Mouse (Mus musculus) liver, adult 2 months (tissue): Measurements from ENCODE around the gene Ube2k. TPM values are rescaled to one million over a fixed set of nuclear protein-coding genes. Genes with fewer than 3 reads are reported as not detected.

Experiments used
- DNase-seq: peaks from one replicate; pipeline ENCODE4 v3.0.0-alpha.2; 2011; ENCODE audit warnings: low read depth, low spot score; ENCODE audit errors: extremely low read depth
- H3K27ac ChIP-seq: fragments of 200-500 bp; replicated peaks from 2 replicates; pipeline ENCODE4 v1.5.1; 2012; ENCODE audit warnings: low read depth, mild to moderate bottlenecking, control low read depth, inconsistent platforms, low read length; ENCODE audit not compliant: insufficient read depth
- H3K27me3 ChIP-seq: fragments of 200-500 bp; 2 replicates; pipeline ENCODE4 v1.6.1; 2012; ENCODE audit warnings: mild to moderate bottlenecking, moderate library complexity, low read length, inconsistent platforms; ENCODE audit not compliant: control insufficient read depth, insufficient read depth
- H3K36me3 ChIP-seq: fragments of 200-500 bp; 2 replicates; pipeline ENCODE4 v1.6.1; 2012; ENCODE audit warnings: low read length, inconsistent platforms; ENCODE audit not compliant: control insufficient read depth, insufficient read depth
- H3K4me1 ChIP-seq: fragments of 200-500 bp; 2 replicates; pipeline ENCODE4 v1.6.1; 2011; ENCODE audit warnings: low read length; ENCODE audit not compliant: control insufficient read depth, insufficient read depth
- H3K4me3 ChIP-seq: fragments of 200-500 bp; 2 replicates; pipeline ENCODE4 v1.5.1; 2011; ENCODE audit warnings: low read depth, mild to moderate bottlenecking, control low read depth, low read length, moderate library complexity; ENCODE audit not compliant: insufficient read depth
- H3K79me2 ChIP-seq: fragments of 200-500 bp; 2 replicates; pipeline ENCODE4 v1.6.1; 2012; ENCODE audit warnings: inconsistent platforms, mild to moderate bottlenecking, low read length, moderate library complexity; ENCODE audit not compliant: control insufficient read depth, insufficient read depth
- H3K9ac ChIP-seq: fragments of 200-500 bp; 2 replicates; pipeline ENCODE4 v1.6.1; 2012; ENCODE audit warnings: low read depth, mild to moderate bottlenecking, control low read depth, inconsistent platforms, low read length
- CTCF ChIP-seq: fragments of 200-500 bp; IDR thresholded peaks from 2 replicates; pipeline ENCODE4 v1.5.1; 2011; ENCODE audit warnings: low read depth, low read length, control low read depth
- POLR2A ChIP-seq: fragments of 200-500 bp; IDR thresholded peaks from 2 replicates; pipeline ENCODE4 v1.6.1; 2011; ENCODE audit warnings: low read length, control low read depth; ENCODE audit not compliant: insufficient read depth; ENCODE audit errors: extremely low read depth
- WGBS: fragments of 180-500 bp; shearing (Covaris S2); methylation state at CpG from one replicate; pipeline ENCODE4 v1.1.7; 2018; 5-methylcytosine and 5-hydroxymethylcytosine counted together
- polyA plus RNA-seq: library from polyadenylated mRNA; depleted of rRNA; stranded (reverse); fragments of >200 nt; gene quantifications from 2 replicates; pipeline ENCODE4 v1.2.3, GENCODE M21; 2012
- total RNA-seq: library from RNA; depleted of rRNA; stranded (reverse); fragments of >200 nt; gene quantifications from 2 replicates; pipeline ENCODE4 v1.2.3, GENCODE M21; 2014

Ube2k gene
- total and polyA plus RNA-seq, 2 experiments, result 14.0 to 20.7 TPM

- Histone ChIP-seq H3K27ac (peak within 1 kb of the TSS; percentile 71), H3K27me3 (no peaks in the 10 kb centered on the region), H3K4me1 (no peaks in the 10 kb centered on the region; the same call in 1 of the 2 replicates), H3K4me3 (peak within 1 kb of the TSS; percentile 71), H3K79me2 (peaks cover 12% of the 10 kb centered on the region; the same call in 1 of the 2 replicates), H3K9ac (peak within 1 kb of the TSS; percentile 95), H3K36me3 (no peaks in the 10 kb centered on the region; the same call in 1 of the 2 replicates)
- TF ChIP-seq POLR2A (peak; percentile 78), CTCF (no peak)
- peak; percentile 85 for DNase-seq
- under 1% methylated on average over 69 of the region's 69 CpGs for WGBS
Observed at GRCm38 (mm10) chr5:65492716-65493531, 44.1 kb upstream of the Ube2k start, which contains the start of gene Gm43552. Gm43552 (minus strand) TSS chr5:65492833.

- WGBS, result 86% methylated on average over 7 of the region's 7 CpGs
- no peak overlapping the region for H3K9ac ChIP-seq
- DNase-seq, result no peak
- no peaks in the 10 kb centered on the region for H3K27me3 ChIP-seq
- H3K36me3 ChIP-seq, result no peaks in the 10 kb centered on the region
- no peaks in the 10 kb centered on the region for H3K79me2 ChIP-seq
- TF ChIP-seq POLR2A (no peak), CTCF (no peak)
- no peak overlapping the region for H3K27ac ChIP-seq
- H3K4me1 ChIP-seq, result no peaks in the 10 kb centered on the region
- H3K4me3 ChIP-seq, result no peak overlapping the region
Observed at GRCm38 (mm10) chr5:65500231-65500630, 36.8 kb upstream of the Ube2k start.

- Histone ChIP-seq H3K27ac (no peak overlapping the region), H3K36me3 (no peaks in the 10 kb centered on the region), H3K4me3 (no peak overlapping the region), H3K79me2 (no peaks in the 10 kb centered on the region), H3K27me3 (no peaks in the 10 kb centered on the region), H3K9ac (no peak overlapping the region), H3K4me1 (no peaks in the 10 kb centered on the region)
- WGBS, result 89% methylated on average over 9 of the region's 9 CpGs
- TF ChIP-seq POLR2A (no peak), CTCF (no peak)
- DNase-seq, result no peak
Observed at GRCm38 (mm10) chr5:65501407-65501806, 35.6 kb upstream of the Ube2k start.

DNA sequence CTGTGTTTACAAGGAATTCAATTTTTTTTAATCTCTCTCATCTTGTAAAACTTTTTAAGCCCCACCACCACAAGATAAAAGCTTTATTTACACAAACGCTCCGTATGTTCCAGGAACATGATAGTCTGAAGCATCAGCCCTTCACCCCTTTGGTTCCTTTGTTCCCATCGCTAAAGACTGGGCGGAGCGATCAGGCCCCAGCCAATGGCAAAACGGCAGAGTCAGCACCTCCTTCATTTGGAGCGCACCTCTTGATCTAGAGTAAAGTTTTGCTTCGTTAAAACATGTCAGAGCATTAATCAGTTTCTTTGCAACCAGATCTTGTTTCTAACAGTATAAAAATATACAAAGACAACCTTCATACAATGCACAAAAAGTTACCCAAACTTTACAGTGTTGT, 31.2 kb upstream of the Ube2k start:
- WGBS, result 26% methylated on average over 8 of the region's 8 CpGs
- no peaks in the 10 kb centered on the region for H3K36me3 ChIP-seq
- TF ChIP-seq CTCF (no peak), POLR2A (no peak)
- no peaks in the 10 kb centered on the region for H3K27me3 ChIP-seq
- H3K27ac ChIP-seq, result no peak overlapping the region
- H3K79me2 ChIP-seq, result no peaks in the 10 kb centered on the region
- H3K4me1 ChIP-seq, result no peaks in the 10 kb centered on the region
- no peak overlapping the region for H3K4me3 ChIP-seq
- DNase-seq, result no peak
- H3K9ac ChIP-seq, result no peak overlapping the region

DNA sequence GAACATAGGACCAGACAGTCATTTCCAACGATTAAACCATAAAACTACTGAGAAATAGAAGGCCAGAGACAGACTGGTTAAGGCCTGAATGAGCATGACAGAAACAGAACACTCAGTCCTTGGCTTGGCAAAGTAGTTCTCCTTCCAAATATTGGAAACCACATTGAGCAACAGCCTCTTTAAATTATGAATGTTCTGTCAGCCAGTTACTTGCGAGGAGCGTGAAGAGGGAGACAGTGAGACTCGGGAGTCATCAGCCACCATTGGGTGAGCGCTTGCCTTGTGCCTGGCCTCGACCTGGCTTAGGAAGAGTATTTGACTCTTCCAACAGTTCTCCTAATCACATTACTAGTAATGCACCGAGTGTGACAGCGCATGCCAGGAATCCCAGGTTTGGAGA, 28.6 kb upstream of the Ube2k start:
- no peak for TF ChIP-seq POLR2A
- TF ChIP-seq CTCF, result no peak
- DNase-seq, result no peak
- WGBS, result 86% methylated on average over 8 of the region's 8 CpGs

DNA sequence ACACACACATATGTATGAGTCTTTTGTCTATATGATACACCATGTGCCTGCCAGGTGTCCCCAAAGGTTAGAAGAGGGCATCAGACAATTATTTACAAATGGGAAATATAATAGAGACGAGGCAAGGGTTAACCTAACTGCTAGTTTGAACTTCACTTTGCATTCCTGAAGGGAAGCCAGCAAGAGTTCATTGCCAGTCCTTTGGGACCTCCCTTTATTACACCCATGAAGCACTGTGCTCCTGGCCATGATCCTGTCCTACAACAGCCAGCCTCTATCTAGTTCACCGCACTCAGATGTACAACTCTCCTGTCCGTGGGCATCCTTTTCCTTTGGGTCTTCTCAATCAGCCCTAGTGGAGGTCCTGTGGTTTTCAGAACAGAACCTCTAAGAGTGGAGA, 23.5 kb upstream of the Ube2k start:
- no peak overlapping the region for H3K4me3 ChIP-seq

More for the DNA sequence above, 28.6 kb upstream of the Ube2k start:
- H3K27ac ChIP-seq, result no peak overlapping the region
- no peak overlapping the region for H3K9ac ChIP-seq
- H3K4me1 ChIP-seq, result no peaks in the 10 kb centered on the region
- no peaks in the 10 kb centered on the region for H3K36me3 ChIP-seq
- H3K79me2 ChIP-seq, result no peaks in the 10 kb centered on the region
- no peak overlapping the region for H3K4me3 ChIP-seq
- no peaks in the 10 kb centered on the region for H3K27me3 ChIP-seq

More for the DNA sequence above, 23.5 kb upstream of the Ube2k start:
- TF ChIP-seq POLR2A (no peak), CTCF (no peak)
- Histone ChIP-seq H3K9ac (no peak overlapping the region), H3K27me3 (0 out of 2 replicates have a peak, but pooled peaks cover 2% of the 10 kb centered on the region), H3K4me1 (no peaks in the 10 kb centered on the region), H3K79me2 (no peaks in the 10 kb centered on the region), H3K36me3 (no peaks in the 10 kb centered on the region), H3K27ac (no peak overlapping the region)
- DNase-seq, result no peak
- 26% methylated on average over 3 of the region's 3 CpGs for WGBS
